In genomic region chr5:75596211-75596610, GRCm38 (mm10) we compare ENCODE assay signal across 10 mouse cellular contexts. TPM values are rescaled to one million over a fixed set of nuclear protein-coding genes. Genes with fewer than 3 reads are reported as not detected.
DNase-seq lines count a peak whose midpoint lies in the region; ATAC-seq lines count a peak whose summit lies in the region.
"Had no signal": no experiment of that assay in that cellular context is flagged by ENCODE, and none has a peak within 500 bp of the region (broad histone marks: within the 10 kb centered on the region; RNA-seq: fewer than 3 reads in every experiment).

No protein-coding gene starts in this region.

- H3K9me3 ChIP-seq in heart, embryonic 10.5 days = no peaks in the 10 kb centered on the region
- no peaks in the 10 kb centered on the region for H3K9me3 ChIP-seq in embryonic facial prominence, embryonic 11.5 days (replicated peaks; ENCODE audit: control insufficient read depth, low read length)
- no peaks in the 10 kb centered on the region for H3K9me3 ChIP-seq in kidney, embryonic 16.5 days (ENCODE audit: low read length)
- no peaks in the 10 kb centered on the region for H3K9me3 ChIP-seq in midbrain, embryonic 11.5 days (ENCODE audit: control insufficient read depth, low read length)
- H3K9me3 ChIP-seq: midbrain, embryonic 10.5 days had no signal

- peak overlapping the region; percentile 15; the same call in 1 of the 2 replicates for H3K4me3 ChIP-seq in heart, embryonic 10.5 days
- no peak overlapping the region for H3K4me3 ChIP-seq in embryonic facial prominence, embryonic 11.5 days (ENCODE audit: low read depth, low read length)
- H3K4me3 ChIP-seq in kidney, embryonic 16.5 days (ENCODE audit: low read length) = no peak overlapping the region
- H3K4me3 ChIP-seq in midbrain, embryonic 11.5 days (ENCODE audit: low read depth, low read length) = no peak overlapping the region
- H3K4me3 ChIP-seq: midbrain, embryonic 10.5 days had no signal

- DNase-seq in heart, embryonic 10.5 days (ENCODE audit: low spot score) = no peak
- no peak for DNase-seq in heart, adult 8-10 months (ENCODE audit: low spot score)
- no peak for DNase-seq in embryonic facial prominence, embryonic 11.5 days (ENCODE audit: low spot score)
- peak; percentile 48 for DNase-seq in lung, postnatal 36 days
- no peak for DNase-seq in midbrain, embryonic 11.5 days (ENCODE audit: low spot score, missing footprints)
- no peak for DNase-seq in ovary, postnatal 14 days (ENCODE audit: low spot score)
- DNase-seq: layer of hippocampus, postnatal 36 days had no signal

- H3K4me2 ChIP-seq in embryonic facial prominence, embryonic 11.5 days (ENCODE audit: low read depth, low read length) = 0 out of 2 replicates have a peak overlapping the region, but pooled peaks have one; percentile 4
- no peak overlapping the region; the same call in 1 of the 2 replicates for H3K4me2 ChIP-seq in kidney, embryonic 16.5 days (replicated peaks; ENCODE audit: low read depth, low read length)
- no peak overlapping the region for H3K4me2 ChIP-seq in midbrain, embryonic 11.5 days

- no peak for ATAC-seq in embryonic facial prominence, embryonic 11.5 days (replicated peaks; ENCODE audit: insufficient number of reproducible peaks, low FRiP score, low TSS enrichment, low read depth)
- peak; percentile 83 for ATAC-seq in kidney, embryonic 16.5 days (ENCODE audit: low FRiP score, low TSS enrichment)
- no peak for ATAC-seq in midbrain, embryonic 11.5 days (ENCODE audit: low FRiP score)
- no peak for ATAC-seq in monocyte, adult 5-6 weeks (replicated peaks; ENCODE audit: insufficient number of reproducible peaks, low FRiP score, low TSS enrichment, poor library complexity, severe bottlenecking)

- H3K27me3 ChIP-seq in heart, embryonic 10.5 days (ENCODE audit: insufficient read depth, poor library complexity, severe bottlenecking) = no peaks in the 10 kb centered on the region
- no peaks in the 10 kb centered on the region for H3K27me3 ChIP-seq in embryonic facial prominence, embryonic 11.5 days (ENCODE audit: control insufficient read depth, insufficient read depth, low read length)
- H3K27me3 ChIP-seq in kidney, embryonic 16.5 days (ENCODE audit: insufficient read depth, low read length) = no peaks in the 10 kb centered on the region
- no peaks in the 10 kb centered on the region for H3K27me3 ChIP-seq in midbrain, embryonic 11.5 days (ENCODE audit: control insufficient read depth, insufficient read depth, low read length)

- H3K9ac ChIP-seq in embryonic facial prominence, embryonic 11.5 days (replicated peaks; ENCODE audit: low read length) = no peak overlapping the region
- H3K9ac ChIP-seq in kidney, embryonic 16.5 days (replicated peaks; ENCODE audit: low read length) = no peak overlapping the region
- no peak overlapping the region for H3K9ac ChIP-seq in midbrain, embryonic 11.5 days (ENCODE audit: low read length)

- H3K4me1 ChIP-seq in heart, embryonic 10.5 days = peaks cover 48% of the 10 kb centered on the region
- peaks cover 3% of the 10 kb centered on the region; the same call in 1 of the 2 replicates for H3K4me1 ChIP-seq in embryonic facial prominence, embryonic 11.5 days (ENCODE audit: control insufficient read depth, insufficient read depth, low read length)
- peaks cover 11% of the 10 kb centered on the region; the same call in 1 of the 2 replicates for H3K4me1 ChIP-seq in kidney, embryonic 16.5 days (ENCODE audit: insufficient read depth, low read length)
- H3K4me1 ChIP-seq in midbrain, embryonic 11.5 days (ENCODE audit: control insufficient read depth, insufficient read depth, low read length) = peaks cover 10% of the 10 kb centered on the region

- H3K36me3 ChIP-seq in heart, embryonic 10.5 days = no peaks in the 10 kb centered on the region
- H3K36me3 ChIP-seq in embryonic facial prominence, embryonic 11.5 days (replicated peaks; ENCODE audit: control insufficient read depth, insufficient read depth, low read depth, low read length) = no peaks in the 10 kb centered on the region
- H3K36me3 ChIP-seq in kidney, embryonic 16.5 days (ENCODE audit: insufficient read depth, low read length) = no peaks in the 10 kb centered on the region
- H3K36me3 ChIP-seq in midbrain, embryonic 11.5 days (ENCODE audit: control insufficient read depth, insufficient read depth, low read length) = no peaks in the 10 kb centered on the region
- H3K36me3 ChIP-seq: midbrain, embryonic 10.5 days had no signal

- peak overlapping the region; percentile 69 for H3K27ac ChIP-seq in heart, embryonic 10.5 days
- no peak overlapping the region for H3K27ac ChIP-seq in embryonic facial prominence, embryonic 11.5 days (replicated peaks; ENCODE audit: low read depth, low read length)
- H3K27ac ChIP-seq in kidney, embryonic 16.5 days (ENCODE audit: low read length) = no peak overlapping the region
- no peak overlapping the region for H3K27ac ChIP-seq in midbrain, embryonic 11.5 days (ENCODE audit: low read depth, low read length)
- H3K27ac ChIP-seq: midbrain, embryonic 10.5 days had no signal

- 15% methylated on average over 14 of the region's 14 CpGs for WGBS in heart, embryonic 10.5 days
- WGBS in embryonic facial prominence, embryonic 11.5 days = 30% methylated on average over 14 of the region's 14 CpGs
- 21% methylated on average over 14 of the region's 14 CpGs for WGBS in kidney, embryonic 16.5 days
- 54% methylated on average over 14 of the region's 14 CpGs for whole genome bisulfite sequencing in midbrain, embryonic 11.5 days

RNA-seq across cellular contexts. Expression of gene Kit, which starts 21.5 kb away (rescaled TPM):
- 11.6 and 12.2 TPM in 2 replicates for polyA plus RNA-seq in heart, embryonic 10.5 days (2016; fragmentation: Nextera tagmentation; extraction: Ambion mirVana)
- 1 to 10 TPM in 3 of 4 experiments, under 1 TPM in 1; 1.00 to 3.4 (median 2.4) TPM for total RNA-seq in heart, adult 8-10 months (2022)
- 20.8 and 21.0 TPM in 2 replicates for polyA plus RNA-seq in embryonic facial prominence, embryonic 11.5 days (2014; fragmentation: Nextera tagmentation; extraction: Ambion mirVana)
- 22.1 and 23.3 TPM in 2 replicates for polyA plus RNA-seq in kidney, embryonic 16.5 days (2015; fragmentation: Nextera tagmentation; extraction: Ambion mirVana)
- 19.6 and 20.4 TPM in 2 replicates for polyA plus RNA-seq in midbrain, embryonic 11.5 days (2014; fragmentation: Nextera tagmentation; extraction: Ambion mirVana)
- 3.0 to 6.0 TPM (median 3.9 TPM) in 3 replicates for total RNA-seq in monocyte, adult 5-6 weeks (2017)
